Mouse (Mus musculus) cerebellum, adult (tissue): ENCODE data around the gene Pou4f2.

Experiments
- ATAC-seq: cut with Nextera tagmentation; 2 replicates; pipeline ENCODE4 v1.9.2; 2017; ENCODE audit warnings: mild to moderate bottlenecking, moderate library complexity, mixed read lengths; ENCODE audit not compliant: insufficient number of reproducible peaks, low FRiP score, low TSS enrichment

Pou4f2 gene

DNA sequence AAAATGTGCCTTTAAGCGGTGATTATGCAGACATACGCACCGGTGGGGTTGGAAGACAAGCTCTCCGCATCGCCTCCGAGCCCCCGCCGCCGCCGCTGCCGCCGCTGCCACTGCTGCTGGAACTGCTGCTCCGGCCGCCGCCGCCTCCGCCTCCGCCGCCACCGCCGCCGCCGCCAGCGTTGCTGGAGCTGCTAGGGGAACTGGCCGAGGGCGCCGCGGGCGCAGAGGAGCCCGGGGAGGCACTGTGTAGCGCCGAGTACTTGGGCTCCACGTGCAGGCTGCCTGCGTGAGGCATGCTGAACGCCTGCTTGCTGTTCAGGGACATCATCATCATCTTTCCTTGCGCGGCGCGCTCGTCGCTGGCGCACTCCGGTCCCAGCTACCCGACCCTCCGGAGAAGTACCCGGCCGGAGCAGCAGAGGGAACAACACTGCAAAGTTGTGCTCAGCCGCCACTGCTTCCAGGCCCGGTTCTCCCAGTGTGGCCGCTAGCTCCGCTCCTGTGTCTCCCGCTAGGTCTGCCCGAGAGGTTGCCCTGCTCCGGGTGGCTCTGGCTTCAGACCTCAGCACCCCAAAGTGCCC lies at the start of gene Pou4f2:
Pou4f2 (minus strand) TSS at position 575 of the 581 bp plus-strand sequence.
- ATAC-seq, result peak; percentile 24; the same call in 1 of the 2 replicates

GRCm38 (mm10) chr8:78477051-78477829 lies 40.8 kb upstream of the Pou4f2 start:
- ATAC-seq, result no peak

- no peak for ATAC-seq
These were observed 31.4 kb upstream of the Pou4f2 start for GRCm38 (mm10) chr8:78467889-78468288.

DNA sequence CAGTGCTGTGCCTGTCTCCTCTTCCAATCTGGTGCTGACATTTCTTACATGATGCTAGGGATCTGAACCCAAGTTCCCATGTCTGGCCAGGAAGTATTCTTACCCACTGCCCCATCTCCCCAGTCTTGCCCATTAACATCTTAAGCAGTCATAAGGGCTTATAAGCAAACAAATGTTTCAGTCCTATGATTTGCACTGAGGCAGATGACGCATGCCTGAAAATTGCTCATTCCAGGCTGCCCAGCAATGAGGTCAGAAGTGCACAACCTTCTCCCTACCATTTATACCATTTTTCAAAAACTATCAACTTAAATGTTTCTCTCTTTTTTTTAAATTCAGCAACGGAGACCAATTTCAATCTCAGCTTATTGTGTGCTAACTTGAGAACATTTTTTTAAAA lies 27.5 kb upstream of the Pou4f2 start:
- ATAC-seq, result no peak

- ATAC-seq, result no peak
These were observed 20.0 kb upstream of the Pou4f2 start for GRCm38 (mm10) chr8:78456441-78456840.

GRCm38 (mm10) chr8:78442781-78443180 lies 6.3 kb upstream of the Pou4f2 start:
- no peak for ATAC-seq

DNA sequence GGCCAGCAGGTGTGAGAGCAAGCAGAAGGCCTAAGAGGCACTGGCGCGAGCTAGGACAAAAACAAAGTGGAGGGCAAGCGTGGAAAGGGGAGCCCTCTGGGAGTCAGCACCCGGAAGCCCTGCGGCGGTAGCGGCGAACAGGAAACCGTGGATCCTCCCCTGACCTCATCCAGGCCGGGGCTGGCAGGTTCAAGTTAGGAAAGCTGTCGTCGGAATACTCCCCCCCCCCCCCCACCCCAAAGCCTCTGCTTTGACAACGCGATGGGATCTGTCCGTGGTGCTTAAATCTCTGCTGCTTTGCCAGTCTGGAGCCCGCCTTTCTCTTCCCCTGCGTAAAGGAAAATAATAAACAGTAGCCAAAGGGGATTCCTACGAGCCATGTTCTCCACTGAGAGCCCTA lies 1.7 kb upstream of the Pou4f2 start:
- no peak for ATAC-seq

DNA sequence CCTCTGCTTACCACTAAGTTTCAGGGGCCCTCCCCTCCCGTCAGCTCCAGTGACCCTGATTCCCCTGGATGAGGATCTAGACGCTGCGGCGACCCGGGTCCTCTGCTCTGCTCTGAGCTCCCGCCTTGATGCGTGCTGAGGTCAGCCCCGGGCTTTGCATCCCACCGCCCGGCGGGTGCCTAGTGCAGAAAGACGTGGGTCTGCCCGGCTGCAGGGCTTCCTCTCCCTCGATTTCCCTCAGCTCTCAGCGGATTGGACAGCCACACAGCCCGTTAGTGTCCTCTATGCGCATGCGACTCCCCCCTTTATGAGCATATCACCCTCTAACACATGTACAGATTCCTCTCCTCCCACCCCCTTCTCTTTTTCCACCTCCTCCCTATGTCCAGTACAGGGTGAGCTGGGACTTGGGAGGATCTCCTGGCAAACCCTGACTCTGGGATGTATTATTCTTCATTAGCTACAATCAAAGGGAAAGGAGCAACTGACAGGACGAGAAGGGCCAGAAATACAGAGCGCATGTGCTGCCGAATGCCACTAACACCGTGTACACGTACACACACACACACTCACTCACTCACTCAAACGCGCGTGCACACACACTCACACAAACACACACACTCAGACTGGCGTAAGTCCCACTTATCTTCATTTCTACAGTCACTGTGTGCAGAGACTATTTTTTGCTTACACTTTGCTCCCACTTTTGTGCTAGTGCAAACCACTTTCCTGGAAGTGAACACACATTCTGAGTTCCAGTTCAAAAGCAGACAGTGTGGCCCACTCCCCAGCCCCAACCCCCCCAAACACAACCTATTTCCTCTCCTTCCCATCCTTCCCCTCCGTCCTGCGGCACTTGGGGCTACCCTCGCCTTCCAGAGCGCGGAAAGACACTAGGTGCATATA lies 948 bp upstream of the Pou4f2 start:
- 0 out of 2 replicates have a peak, but pooled peaks have one; percentile 9 for ATAC-seq

DNA sequence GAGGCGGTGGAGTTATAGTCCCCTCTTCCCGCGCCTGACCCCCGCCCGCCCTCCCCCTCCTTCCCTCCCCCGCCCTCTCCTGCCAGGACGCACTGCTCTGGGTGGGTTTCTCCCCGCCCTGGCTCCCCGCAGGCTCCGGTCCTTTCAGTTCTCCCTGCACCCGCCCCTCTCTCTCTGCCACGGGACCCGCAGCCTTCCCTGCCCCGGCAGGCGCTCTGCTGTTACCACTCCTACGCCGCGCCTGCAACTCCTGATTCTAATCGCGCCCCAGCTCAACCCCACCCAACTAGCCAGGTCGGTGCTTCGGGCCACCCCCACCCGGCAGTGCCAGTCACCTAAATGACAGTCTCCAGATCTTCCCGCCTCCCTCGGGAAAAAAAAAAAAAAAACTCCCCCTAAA lies 216 bp upstream of the Pou4f2 start:
- ATAC-seq, result no peak

GRCm38 (mm10) chr8:78435624-78435960 lies 853 bp downstream of the Pou4f2 start:
- no peak for ATAC-seq

- ATAC-seq, result no peak
These were observed 1.4 kb downstream of the Pou4f2 start for GRCm38 (mm10) chr8:78434823-78435623.

DNA sequence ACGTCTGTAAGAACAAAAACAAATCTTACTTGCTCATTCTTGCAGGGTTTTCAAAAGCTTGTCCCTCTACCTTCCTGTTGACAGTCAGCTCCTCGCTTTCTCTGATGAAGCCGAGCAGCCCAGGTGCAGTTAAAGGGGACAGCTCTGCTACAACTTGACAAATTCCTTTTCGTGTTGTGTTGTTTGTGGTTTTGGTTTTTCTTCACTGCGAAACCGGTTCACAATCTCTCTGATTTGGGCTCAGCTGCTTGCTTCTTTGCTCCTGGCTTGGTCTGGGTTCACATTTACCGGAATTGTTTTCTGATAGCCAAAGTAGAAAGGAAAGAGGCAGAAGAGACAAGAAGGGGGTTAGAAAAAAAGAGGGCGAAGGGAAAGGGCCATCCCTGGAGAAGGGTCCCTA lies 2.1 kb downstream of the Pou4f2 start:
- ATAC-seq, result no peak

DNA sequence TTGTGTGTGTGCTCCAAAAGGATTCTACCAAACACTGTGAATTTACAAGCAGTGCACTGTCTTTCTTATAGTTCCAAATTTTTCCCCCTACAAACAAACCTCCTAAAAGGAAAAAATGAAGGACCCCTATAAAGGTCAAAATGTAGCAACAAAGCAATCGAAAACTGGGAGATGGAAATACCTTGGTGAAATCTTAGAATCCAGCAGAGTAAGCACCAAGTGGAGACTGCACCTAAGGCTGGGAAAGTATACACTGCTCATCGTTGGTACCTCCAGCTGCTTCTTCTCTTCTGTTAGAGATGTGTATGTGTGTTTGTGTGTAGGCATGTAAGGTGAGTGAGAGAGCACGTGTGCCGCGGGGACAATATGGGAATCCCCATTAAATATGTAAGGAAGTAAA lies 3.1 kb downstream of the Pou4f2 start:
- ATAC-seq, result no peak

DNA sequence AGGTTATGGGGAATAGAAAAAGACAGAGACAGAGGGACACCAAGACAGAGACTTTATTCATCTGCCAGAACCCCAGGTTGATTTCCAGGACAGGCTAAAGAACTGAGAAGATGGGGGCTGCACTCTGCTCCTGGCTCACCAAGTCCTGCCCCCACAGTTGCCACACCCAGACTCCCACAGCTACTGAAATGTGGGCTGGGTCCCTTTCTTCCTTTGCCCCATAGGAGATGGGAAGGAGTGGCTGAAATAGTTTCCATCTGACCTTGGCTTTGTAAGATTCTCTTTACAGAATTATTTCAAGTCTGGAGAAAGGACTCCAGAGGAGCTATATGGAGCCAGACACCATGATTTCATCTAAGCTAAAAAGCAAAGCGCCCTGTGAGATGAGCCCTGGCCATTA lies 4.0 kb downstream of the Pou4f2 start:
- ATAC-seq, result no peak

- ATAC-seq, result no peak
These were observed 5.1 kb downstream of the Pou4f2 start for GRCm38 (mm10) chr8:78431356-78431755.

DNA sequence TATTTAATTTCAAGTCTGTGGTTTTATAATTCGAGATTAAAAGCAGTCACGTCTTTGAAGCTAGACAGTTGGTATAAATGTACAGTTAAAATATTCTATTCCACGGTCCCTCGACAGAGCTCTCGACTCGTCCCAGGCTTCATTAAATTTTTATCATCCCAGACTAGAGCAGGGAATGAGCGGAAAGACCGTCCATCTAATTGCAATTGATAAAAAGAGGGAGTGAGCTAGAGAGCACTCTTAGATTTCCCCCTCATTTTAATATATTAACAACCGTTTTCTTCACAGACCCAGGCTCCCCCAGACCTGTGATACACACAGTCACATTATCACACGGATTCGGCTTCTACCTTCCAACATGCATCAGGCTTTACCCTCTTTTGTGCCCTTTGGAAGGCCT lies 8.3 kb downstream of the Pou4f2 start:
- ATAC-seq, result no peak

GRCm38 (mm10) chr8:78427769-78428130 lies 8.7 kb downstream of the Pou4f2 start:
- ATAC-seq, result no peak

GRCm38 (mm10) chr8:78426875-78427768 lies 9.3 kb downstream of the Pou4f2 start:
- ATAC-seq, result no peak

- ATAC-seq, result no peak
These were observed 10.0 kb downstream of the Pou4f2 start for GRCm38 (mm10) chr8:78426455-78426854.
